Mouse (Mus musculus) kidney, postnatal 0 days (tissue): ENCODE data around the gene Aes. TPM values are rescaled to one million over a fixed set of nuclear protein-coding genes. Genes with fewer than 3 reads are reported as not detected.

Source experiments
- ATAC-seq: fragments of 200-750 bp; cut with Nextera tagmentation; replicated peaks from 2 replicates; pipeline ENCODE4 v1.8.0; 2017; ENCODE audit warnings: low read depth, moderate number of reproducible peaks, moderate TSS enrichment, moderate library complexity; ENCODE audit not compliant: low FRiP score
- DNase-seq: peaks from one replicate; pipeline ENCODE4 v3.0.0-alpha.2; 2016; ENCODE audit warnings: low spot score
- H3K27ac ChIP-seq: fragments of 300-500 bp; sonication (generic); 2 replicates; pipeline ENCODE4 v1.5.1; 2014; ENCODE audit warnings: mild to moderate bottlenecking
- H3K27me3 ChIP-seq: fragments of 300-500 bp; sonication (generic); 2 replicates; pipeline ENCODE4 v1.6.1; 2014; ENCODE audit warnings: low read length, mixed read lengths; ENCODE audit not compliant: insufficient read depth
- H3K36me3 ChIP-seq: fragments of 300-500 bp; sonication (generic); 2 replicates; pipeline ENCODE4 v1.6.1; 2014; ENCODE audit warnings: low read length, mixed read lengths; ENCODE audit not compliant: insufficient read depth
- H3K4me1 ChIP-seq: fragments of 300-500 bp; sonication (generic); replicated peaks from 2 replicates; pipeline ENCODE4 v1.6.1; 2014; ENCODE audit warnings: antibody characterized with exemption, low read length, mixed read lengths; ENCODE audit not compliant: insufficient read depth
- H3K4me2 ChIP-seq: fragments of 300-500 bp; sonication (generic); 2 replicates; pipeline ENCODE4 v1.6.1; 2014; ENCODE audit warnings: mild to moderate bottlenecking, low read length, moderate library complexity, mixed read lengths
- H3K4me3 ChIP-seq: fragments of 300-500 bp; sonication (generic); replicated peaks from 2 replicates; pipeline ENCODE4 v1.5.1; 2014; ENCODE audit warnings: low read depth, low read length
- H3K9ac ChIP-seq: fragments of 300-500 bp; sonication (generic); 2 replicates; pipeline ENCODE4 v1.6.1; 2014; ENCODE audit warnings: low read depth, low read length
- H3K9me3 ChIP-seq: fragments of 300-500 bp; sonication (generic); replicated peaks from 2 replicates; pipeline ENCODE4 v1.6.1; 2016; ENCODE audit warnings: low read length, inconsistent platforms, mixed read lengths
- CTCF ChIP-seq: IDR thresholded peaks from 2 replicates; pipeline ENCODE4 v1.5.1; 2016; ENCODE audit warnings: antibody characterized with exemption, low read depth, mild to moderate bottlenecking, moderate library complexity
- WGBS: fragments of 180-500 bp; shearing (Covaris S2); extraction: QIAGEN DNeasy Blood & Tissue Kit; methylation state at CpG from one replicate; pipeline ENCODE4 v1.1.7; 2014; 5-methylcytosine and 5-hydroxymethylcytosine counted together
- polyA plus RNA-seq: library from polyadenylated mRNA; unstranded; fragments of >200 nt; fragmentation: Nextera tagmentation; extraction: Ambion mirVana; gene quantifications from 2 replicates; pipeline ENCODE4 v1.2.1, GENCODE M21; 2015

Aes gene
- polyA plus RNA-seq, 1 experiment from 2014 or later = 582 TPM

- Histone ChIP-seq H3K4me2 (peak overlapping the region; percentile 98; the same call in 1 of the 2 replicates), H3K9ac (peak overlapping the region; percentile 93), H3K9me3 (no peaks in the 10 kb centered on the region), H3K36me3 (no peaks in the 10 kb centered on the region), H3K27me3 (no peaks in the 10 kb centered on the region), H3K27ac (peak overlapping the region; percentile 62; the same call in 1 of the 2 replicates), H3K4me1 (peaks cover 31% of the 10 kb centered on the region), H3K4me3 (peak overlapping the region; percentile 86; the same call in 1 of the 2 replicates)
- DNase-seq (no peak), ATAC-seq (no peak)
- TF ChIP-seq CTCF = no peak
- WGBS = 69% methylated on average over 7 of the region's 7 CpGs
Observed at GRCm38 (mm10) chr10:81542727-81543460, 16.4 kb upstream of the Aes start.

- Histone ChIP-seq H3K9me3 (no peaks in the 10 kb centered on the region), H3K27ac (no peak overlapping the region), H3K9ac (peak overlapping the region; percentile 93), H3K4me3 (peak overlapping the region; percentile 86), H3K27me3 (no peaks in the 10 kb centered on the region), H3K4me2 (peak overlapping the region; percentile 98), H3K36me3 (no peaks in the 10 kb centered on the region), H3K4me1 (peaks cover 31% of the 10 kb centered on the region)
- TF ChIP-seq CTCF = no peak
- DNase-seq (no peak), ATAC-seq (no peak)
- 78% methylated on average over 1 of the region's 1 CpGs for WGBS
Observed at GRCm38 (mm10) chr10:81543633-81544032, 15.7 kb upstream of the Aes start.

GRCm38 (mm10) chr10:81544296-81545160 lies 14.8 kb upstream of the Aes start:
- H3K27me3 ChIP-seq = no peaks in the 10 kb centered on the region
- peak overlapping the region; percentile 98 for H3K4me2 ChIP-seq
- DNase-seq (no peak), ATAC-seq (peak; percentile 25)
- peak overlapping the region; percentile 73 for H3K27ac ChIP-seq
- peaks cover 31% of the 10 kb centered on the region for H3K4me1 ChIP-seq
- WGBS = under 1% methylated on average over 82 of the region's 93 CpGs
- H3K36me3 ChIP-seq = no peaks in the 10 kb centered on the region
- no peaks in the 10 kb centered on the region for H3K9me3 ChIP-seq
- peak overlapping the region; percentile 93 for H3K9ac ChIP-seq
- TF ChIP-seq CTCF = no peak
- H3K4me3 ChIP-seq = peak overlapping the region; percentile 86

- H3K9me3 ChIP-seq = no peaks in the 10 kb centered on the region
- ATAC-seq (peak; percentile 95), DNase-seq (peak; percentile 99)
- H3K4me3 ChIP-seq = peak within 1 kb of the TSS; percentile 86
- no peak for TF ChIP-seq CTCF
- H3K9ac ChIP-seq = peak within 1 kb of the TSS; percentile 93
- H3K36me3 ChIP-seq = no peaks in the 10 kb centered on the region
- peak within 1 kb of the TSS; percentile 73 for H3K27ac ChIP-seq
- no peaks in the 10 kb centered on the region for H3K27me3 ChIP-seq
- H3K4me2 ChIP-seq = peak within 1 kb of the TSS; percentile 98
- H3K4me1 ChIP-seq = peaks cover 31% of the 10 kb centered on the region
- WGBS = 1% methylated on average over 59 of the region's 59 CpGs
Observed at GRCm38 (mm10) chr10:81545161-81545747, 14.0 kb upstream of the Aes start, which contains the start of gene Gna11. Gene Gna11, minus strand, starts transcription at chr10:81545190.

GRCm38 (mm10) chr10:81546332-81546731 lies 13.0 kb upstream of the Aes start:
- Histone ChIP-seq H3K4me2 (no peak overlapping the region), H3K9me3 (no peaks in the 10 kb centered on the region), H3K36me3 (no peaks in the 10 kb centered on the region), H3K27me3 (no peaks in the 10 kb centered on the region), H3K4me3 (no peak overlapping the region), H3K27ac (no peak overlapping the region), H3K9ac (no peak overlapping the region), H3K4me1 (peaks cover 30% of the 10 kb centered on the region)
- WGBS = 83% methylated on average over 5 of the region's 5 CpGs
- DNase-seq (no peak), ATAC-seq (no peak)
- no peak for TF ChIP-seq CTCF
